Comparison of ENCODE assay signal across 19 mouse cellular contexts in the genomic region with DNA sequence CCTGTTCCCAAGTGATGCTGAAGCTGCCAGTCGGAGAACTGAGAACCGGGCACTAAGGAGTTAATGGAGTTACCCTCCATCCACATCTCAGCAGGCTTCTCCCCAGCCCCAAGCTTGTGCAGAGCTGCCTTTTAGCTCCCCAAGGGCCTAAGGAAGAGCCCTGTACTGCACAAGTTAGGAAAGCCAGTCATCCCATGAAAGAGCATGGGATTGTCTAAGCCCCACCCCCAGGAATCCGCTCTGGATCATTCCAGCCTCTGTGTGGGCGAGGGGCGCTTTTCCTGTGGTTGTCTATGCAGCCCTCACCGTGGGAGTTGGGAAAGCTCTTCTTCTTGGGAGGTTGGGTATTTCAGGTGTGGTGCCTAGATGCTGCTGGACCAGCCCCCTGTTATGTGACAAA. TPM values are rescaled to one million over a fixed set of nuclear protein-coding genes. Genes with fewer than 3 reads are reported as not detected.
DNase-seq lines count a peak whose midpoint lies in the region; ATAC-seq and TF ChIP-seq lines count a peak whose summit lies in the region.
"Had no signal": no experiment of that assay in that cellular context is flagged by ENCODE, and none has a peak within 500 bp of the region (broad histone marks: within the 10 kb centered on the region; RNA-seq: fewer than 3 reads in every experiment).

No protein-coding gene starts in this region.

- no peak overlapping the region for H3K4me3 ChIP-seq in kidney, embryonic 15.5 days (replicated peaks)
- H3K4me3 ChIP-seq in ES-Bruce4 (ENCODE audit: low read depth, low read length), result no peak overlapping the region
- no peak overlapping the region for H3K4me3 ChIP-seq in embryonic facial prominence, embryonic 10.5 days
- H3K4me3 ChIP-seq: erythroblast, embryonic 14.5 days; heart, embryonic 13.5 days; hindbrain, embryonic 15.5 days; limb, embryonic 12.5 days; stomach, embryonic 15.5 days had no signal

- H3K27me3 ChIP-seq in kidney, embryonic 15.5 days, result 0 out of 2 replicates have a peak, but pooled peaks cover 7% of the 10 kb centered on the region
- H3K27me3 ChIP-seq in ES-Bruce4 (ENCODE audit: control insufficient read depth, insufficient read depth, low read length, poor library complexity, severe bottlenecking), result no peaks in the 10 kb centered on the region
- H3K27me3 ChIP-seq in embryonic facial prominence, embryonic 10.5 days (replicated peaks; ENCODE audit: low read depth, poor library complexity, severe bottlenecking), result peaks cover 39% of the 10 kb centered on the region
- H3K27me3 ChIP-seq: heart, embryonic 13.5 days; hindbrain, embryonic 15.5 days; stomach, embryonic 15.5 days had no signal

- no peaks in the 10 kb centered on the region for H3K9me3 ChIP-seq in kidney, embryonic 15.5 days (replicated peaks)
- H3K9me3 ChIP-seq in ES-Bruce4 (replicated peaks; ENCODE audit: control insufficient read depth, insufficient read depth, low read length, poor library complexity, severe bottlenecking), result no peaks in the 10 kb centered on the region
- no peaks in the 10 kb centered on the region for H3K9me3 ChIP-seq in embryonic facial prominence, embryonic 10.5 days
- H3K9me3 ChIP-seq: heart, embryonic 13.5 days; hindbrain, embryonic 15.5 days; limb, embryonic 12.5 days; stomach, embryonic 15.5 days had no signal

- TF ChIP-seq POLR2A in ES-Bruce4 (IDR thresholded peaks at IDR 0.05; ENCODE audit: insufficient read depth, low read length), result no peak

- DNase-seq in embryo, embryonic 10 days (ENCODE audit: low spot score), result peak; percentile 38
- no peak for DNase-seq in embryo, embryonic 9.5 days (ENCODE audit: extremely low spot score)
- DNase-seq in kidney, postnatal 10 days, result peak; percentile 9
- peak; percentile 31 for DNase-seq in embryonic facial prominence, embryonic 10.5 days (ENCODE audit: low spot score)
- no peak for DNase-seq in thymus, postnatal 4 days
- DNase-seq in thymus, postnatal 14 days, result no peak
- DNase-seq: cerebellum, postnatal 36 days; gastrocnemius, postnatal 36 days; kidney, adult 11 months; liver, postnatal 0 days had no signal

- ATAC-seq in kidney, embryonic 15.5 days (replicated peaks; ENCODE audit: low FRiP score), result no peak
- ATAC-seq: liver, postnatal 0 days; Patski had no signal

- peaks cover 7% of the 10 kb centered on the region; the same call in 1 of the 2 replicates for H3K4me1 ChIP-seq in kidney, embryonic 15.5 days
- no peaks in the 10 kb centered on the region for H3K4me1 ChIP-seq in ES-Bruce4 (ENCODE audit: control insufficient read depth, insufficient read depth, low read length)
- H3K4me1 ChIP-seq in embryonic facial prominence, embryonic 10.5 days, result peaks cover 8% of the 10 kb centered on the region
- H3K4me1 ChIP-seq: hindbrain, embryonic 15.5 days; limb, embryonic 12.5 days; stomach, embryonic 15.5 days had no signal

- no peaks in the 10 kb centered on the region for H3K36me3 ChIP-seq in kidney, embryonic 15.5 days
- H3K36me3 ChIP-seq in ES-Bruce4 (ENCODE audit: control insufficient read depth, insufficient read depth, low read length, poor library complexity, severe bottlenecking), result no peaks in the 10 kb centered on the region
- H3K36me3 ChIP-seq in embryonic facial prominence, embryonic 10.5 days (replicated peaks), result no peaks in the 10 kb centered on the region
- H3K36me3 ChIP-seq: heart, embryonic 13.5 days; hindbrain, embryonic 15.5 days; limb, embryonic 12.5 days; stomach, embryonic 15.5 days had no signal

- WGBS in kidney, embryonic 15.5 days, result 21% methylated on average over 6 of the region's 6 CpGs
- WGBS in embryonic facial prominence, embryonic 10.5 days, result 20% methylated on average over 6 of the region's 6 CpGs

- no peak overlapping the region for H3K27ac ChIP-seq in kidney, embryonic 15.5 days
- 0 out of 2 replicates have a peak overlapping the region, but pooled peaks have one; percentile 8 for H3K27ac ChIP-seq in ES-Bruce4 (ENCODE audit: insufficient read depth, low read length)
- no peak overlapping the region for H3K27ac ChIP-seq in embryonic facial prominence, embryonic 10.5 days (replicated peaks)
- H3K27ac ChIP-seq: heart, embryonic 13.5 days; hindbrain, embryonic 15.5 days; limb, embryonic 12.5 days; macrophage; stomach, embryonic 15.5 days had no signal

- no peak overlapping the region for H3K4me2 ChIP-seq in kidney, embryonic 15.5 days
- H3K4me2 ChIP-seq: heart, embryonic 13.5 days; hindbrain, embryonic 15.5 days; limb, embryonic 12.5 days; stomach, embryonic 15.5 days had no signal

- H3K9ac ChIP-seq in kidney, embryonic 15.5 days, result no peak overlapping the region
- no peak overlapping the region for H3K9ac ChIP-seq in ES-Bruce4 (ENCODE audit: low read depth, poor library complexity, severe bottlenecking)
- H3K9ac ChIP-seq: heart, embryonic 13.5 days; hindbrain, embryonic 15.5 days; limb, embryonic 12.5 days; liver, postnatal 0 days; stomach, embryonic 15.5 days had no signal

- TF ChIP-seq CTCF in ES-Bruce4 (IDR thresholded peaks at IDR 0.05; ENCODE audit: low read depth, low read length), result no peak

- TF ChIP-seq EP300 in ES-Bruce4 (IDR thresholded peaks at IDR 0.05; ENCODE audit: insufficient read depth, low read depth, low read length), result no peak

RNA-seq across cellular contexts. Expression of gene Gpc4, which starts 34.8 kb away (rescaled TPM):
- 71.2 and 77.5 TPM in 2 replicates for polyA plus RNA-seq in kidney, embryonic 15.5 days (2015; fragmentation: Nextera tagmentation; extraction: Ambion mirVana)
- 129 and 139 TPM in 2 replicates for polyA plus RNA-seq in ES-Bruce4 (2011; ENCODE audit: insufficient read depth, insufficient read length, low read depth, missing spikeins)
- polyA plus RNA-seq in embryonic facial prominence, embryonic 10.5 days (2016; fragmentation: Nextera tagmentation; extraction: Ambion mirVana), result 35.3 and 36.2 TPM in 2 replicates
- polyA plus RNA-seq: macrophage had no signal

Comparison
In these comparisons a context has a peak if more than half of its experiments do, and no peak if none do; other contexts are left out.
1. DNase-seq: peak in embryo, embryonic 10 days (single experiment), kidney, postnatal 10 days (single experiment) and embryonic facial prominence, embryonic 10.5 days (single experiment); none in embryo, embryonic 9.5 days (single experiment), thymus, postnatal 4 days (single experiment) and thymus, postnatal 14 days (single experiment).